Mouse (Mus musculus) kidney, adult 8-10 months (tissue): ENCODE data around the gene 1110051M20Rik.

Experiments used
- DNase-seq, 2 experiments: peaks; one replicate each; pipeline ENCODE4 v3.0.0; 2022

The 1110051M20Rik gene

GRCm38 (mm10) chr2:91413811-91414210 is 30.7 kb downstream of the 1110051M20Rik start:
- DNase-seq, result no peak

- DNase-seq, result peak; percentile 30 to 39
Observed at GRCm38 (mm10) chr2:91412361-91412760, 32.1 kb downstream of the 1110051M20Rik start.

GRCm38 (mm10) chr2:91411473-91411872 is 33.0 kb downstream of the 1110051M20Rik start:
- DNase-seq, result no peak

- no peak for DNase-seq
Observed at GRCm38 (mm10) chr2:91408031-91408430, 36.5 kb downstream of the 1110051M20Rik start.

GRCm38 (mm10) chr2:91405071-91405470 is 39.4 kb downstream of the 1110051M20Rik start:
- DNase-seq, result no peak

GRCm38 (mm10) chr2:91399727-91400126 is 44.8 kb downstream of the 1110051M20Rik start:
- DNase-seq, result no peak

GRCm38 (mm10) chr2:91399168-91399567 is 45.3 kb downstream of the 1110051M20Rik start:
- no peak for DNase-seq

- peak; percentile 12 to 14 for DNase-seq
Observed at GRCm38 (mm10) chr2:91394078-91394477, 50.4 kb downstream of the 1110051M20Rik start.

- DNase-seq, result no peak
Observed at GRCm38 (mm10) chr2:91388738-91389137, 55.8 kb downstream of the 1110051M20Rik start.

GRCm38 (mm10) chr2:91388281-91388680 is 56.2 kb downstream of the 1110051M20Rik start:
- no peak for DNase-seq

GRCm38 (mm10) chr2:91387287-91387958 is 57.1 kb downstream of the 1110051M20Rik start:
- DNase-seq, result peak in 1 of 2 experiments; percentile 19

- DNase-seq, result peak; percentile 25 to 26
Observed at GRCm38 (mm10) chr2:91386547-91387286, 57.8 kb downstream of the 1110051M20Rik start.

- DNase-seq, result no peak
Observed at GRCm38 (mm10) chr2:91383294-91383693, 61.2 kb downstream of the 1110051M20Rik start.

GRCm38 (mm10) chr2:91377038-91377437 is 67.5 kb downstream of the 1110051M20Rik start:
- DNase-seq, result peak; percentile 9 to 11

- DNase-seq, result no peak
Observed at GRCm38 (mm10) chr2:91370314-91370713, 74.2 kb downstream of the 1110051M20Rik start.

- DNase-seq, result no peak
Observed at GRCm38 (mm10) chr2:91363272-91363671, 81.2 kb downstream of the 1110051M20Rik start.

GRCm38 (mm10) chr2:91361068-91361528 is 83.4 kb downstream of the 1110051M20Rik start:
- no peak for DNase-seq

- DNase-seq, result no peak
Observed at GRCm38 (mm10) chr2:91355767-91356166, 88.7 kb downstream of the 1110051M20Rik start.

GRCm38 (mm10) chr2:91354727-91355403 is 89.6 kb downstream of the 1110051M20Rik start:
- no peak for DNase-seq

- DNase-seq, result no peak
Observed at GRCm38 (mm10) chr2:91353854-91354253, 90.7 kb downstream of the 1110051M20Rik start.

- DNase-seq, result no peak
Observed at GRCm38 (mm10) chr2:91351841-91352240, 92.7 kb downstream of the 1110051M20Rik start.

- DNase-seq, result peak; percentile 28 to 49
Observed at GRCm38 (mm10) chr2:91349974-91350457, 94.5 kb downstream of the 1110051M20Rik start.

GRCm38 (mm10) chr2:91348936-91349335 is 95.6 kb downstream of the 1110051M20Rik start:
- no peak for DNase-seq
